Mouse (Mus musculus): Measurements from ENCODE around the gene Usp19.

Usp19 gene

DNA sequence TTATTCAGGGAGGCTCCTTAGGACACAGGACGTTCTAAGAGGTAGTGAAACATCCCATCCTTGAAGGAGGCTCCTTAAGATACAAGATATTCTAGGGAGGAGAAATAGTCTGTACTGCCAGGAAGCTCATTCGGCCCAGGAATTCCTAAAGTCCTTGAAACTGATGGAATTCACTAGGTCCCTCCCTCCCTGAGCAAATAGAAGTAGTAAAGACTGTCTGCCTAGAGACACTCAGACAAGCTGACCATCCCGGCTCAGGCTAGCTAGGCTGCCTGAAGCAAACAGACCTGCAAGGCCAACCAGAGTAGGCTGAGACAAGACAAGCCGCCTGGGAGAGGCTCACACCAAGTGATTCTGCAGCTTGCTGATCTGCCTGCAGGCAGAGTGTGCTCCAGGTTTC is 20.6 kb upstream of the Usp19 start:
- DNase-seq: no peak

DNA sequence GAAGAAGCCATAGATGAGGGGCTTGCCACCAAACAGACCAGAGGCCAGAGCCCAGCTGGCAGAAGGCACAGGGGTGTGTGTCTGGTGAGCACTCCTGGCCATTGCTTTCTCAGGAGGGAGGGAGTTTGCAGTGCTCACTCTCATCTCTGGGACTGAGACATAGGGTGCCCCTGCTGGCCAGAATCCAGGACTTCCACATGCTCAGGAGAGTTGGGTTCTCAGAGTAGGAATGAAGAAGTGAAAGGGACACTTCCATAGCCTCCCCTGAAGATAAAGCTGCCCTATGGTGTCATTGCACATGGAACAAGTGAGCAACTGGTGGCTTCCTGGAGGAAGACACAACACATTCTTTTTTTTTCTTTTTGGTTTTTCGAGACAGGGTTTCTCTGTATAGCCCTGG is 15.9 kb upstream of the Usp19 start:
- DNase-seq: no peak

DNA sequence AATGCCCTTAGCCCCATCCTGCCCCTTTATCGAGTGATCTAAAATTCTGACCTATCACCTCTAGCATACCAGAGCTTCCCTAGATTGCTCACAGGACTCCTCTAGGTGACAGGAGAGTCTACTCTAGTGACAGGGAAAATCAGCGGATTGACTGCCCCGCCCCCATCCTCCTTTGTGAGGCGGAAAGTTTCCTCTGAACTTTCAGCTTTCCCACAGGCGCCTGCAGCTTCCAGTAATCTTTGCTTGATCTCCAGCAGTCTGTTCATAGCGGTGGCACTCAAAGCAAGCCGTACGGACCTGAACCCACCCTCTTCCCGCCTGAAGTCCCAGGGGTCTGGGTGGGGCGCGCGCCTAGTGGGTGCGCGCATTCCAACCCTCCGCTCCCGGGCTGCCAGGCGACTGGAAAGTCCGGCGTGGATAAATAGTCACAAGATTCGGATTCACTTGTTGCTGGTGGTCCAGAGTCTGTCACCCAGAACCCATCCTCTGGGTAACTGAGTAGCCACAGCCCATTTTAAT is 11.7 kb upstream of the Usp19 start:
- DNase-seq: no peak

DNA sequence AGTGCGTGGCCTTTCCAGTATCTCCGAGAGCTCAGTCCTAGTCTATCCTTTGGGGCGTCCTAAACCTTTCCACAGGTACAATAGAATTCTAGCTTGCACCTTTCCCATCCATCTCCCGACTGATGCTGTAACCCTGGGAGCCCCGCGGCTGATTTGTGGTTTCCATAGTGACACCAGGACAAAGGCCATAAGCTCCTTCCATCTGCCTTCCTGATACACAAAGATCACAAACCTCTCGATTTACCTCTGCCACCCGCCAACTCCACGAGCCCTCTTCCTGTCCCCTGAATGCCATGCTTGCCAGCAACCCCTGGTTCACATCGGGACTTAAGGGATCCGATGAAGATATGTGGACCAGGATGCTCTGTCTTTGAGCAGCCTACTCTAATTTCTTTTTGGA is 11.2 kb upstream of the Usp19 start:
- DNase-seq: no peak

DNA sequence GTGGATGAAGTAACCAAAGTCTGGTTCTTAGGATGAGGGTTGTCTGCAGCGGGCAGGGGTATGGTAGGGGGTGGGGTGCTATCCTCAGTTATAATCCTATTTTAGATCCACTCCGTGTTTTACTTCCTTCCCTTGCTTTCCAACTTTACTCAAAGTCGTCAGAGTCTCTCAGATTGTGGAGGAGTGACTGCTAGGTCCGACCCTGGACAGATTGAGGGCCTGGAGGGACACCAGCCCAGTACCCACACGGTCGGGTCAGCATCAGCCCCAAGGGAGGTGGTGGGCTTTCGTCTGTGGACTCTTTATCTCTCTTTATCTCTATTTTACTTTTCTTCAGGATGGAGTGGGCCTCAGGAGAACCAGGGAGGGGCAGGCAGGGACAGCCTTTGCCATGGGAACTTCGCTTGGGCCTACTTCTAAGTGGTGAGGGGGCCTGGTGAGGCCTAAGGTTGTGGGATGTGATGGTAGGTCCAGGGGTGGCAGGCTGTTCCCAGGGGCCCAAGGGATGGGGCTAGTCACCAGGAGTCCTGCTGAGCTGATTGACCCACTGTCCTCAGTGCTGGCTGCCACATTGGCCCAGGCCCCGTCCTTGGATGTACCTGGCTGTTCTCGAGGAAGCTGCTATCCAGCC is 10.6 kb upstream of the Usp19 start, which contains the start of gene Lamb2:
Lamb2 (plus strand) TSS at position 16 of the 631 bp plus-strand sequence.
- no peak for DNase-seq

DNA sequence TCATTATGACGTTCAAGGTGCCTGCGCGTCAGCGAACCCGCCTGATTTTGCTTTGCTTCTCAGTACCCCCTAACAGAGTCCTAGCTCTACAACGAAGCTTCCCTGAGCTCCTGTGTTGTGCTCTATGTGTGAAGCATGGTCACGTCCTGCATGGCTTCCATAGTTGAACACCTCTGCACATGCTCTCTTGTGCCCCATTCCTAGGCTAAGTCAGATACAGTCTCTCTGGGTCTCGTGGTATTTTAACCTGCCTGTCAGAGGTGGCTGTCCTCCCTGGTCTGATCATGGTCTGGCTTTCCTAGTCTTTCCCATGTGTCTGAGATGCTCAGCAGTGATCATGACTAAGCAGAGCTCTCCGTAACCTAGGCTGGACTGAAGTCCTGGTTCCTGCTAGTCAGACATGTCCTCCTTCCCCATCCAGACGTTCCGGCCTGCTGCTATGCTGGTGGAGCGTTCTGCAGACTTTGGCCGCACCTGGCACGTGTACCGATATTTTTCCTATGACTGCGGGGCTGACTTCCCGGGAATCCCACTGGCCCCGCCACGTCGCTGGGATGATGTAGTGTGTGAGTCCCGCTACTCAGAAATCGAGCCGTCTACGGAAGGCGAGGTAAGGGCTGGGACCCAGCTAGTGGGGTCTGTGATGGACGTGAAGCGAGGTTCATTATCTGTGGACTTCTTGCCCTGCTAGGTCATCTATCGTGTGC is 9.4 kb upstream of the Usp19 start:
- no peak for DNase-seq

DNA sequence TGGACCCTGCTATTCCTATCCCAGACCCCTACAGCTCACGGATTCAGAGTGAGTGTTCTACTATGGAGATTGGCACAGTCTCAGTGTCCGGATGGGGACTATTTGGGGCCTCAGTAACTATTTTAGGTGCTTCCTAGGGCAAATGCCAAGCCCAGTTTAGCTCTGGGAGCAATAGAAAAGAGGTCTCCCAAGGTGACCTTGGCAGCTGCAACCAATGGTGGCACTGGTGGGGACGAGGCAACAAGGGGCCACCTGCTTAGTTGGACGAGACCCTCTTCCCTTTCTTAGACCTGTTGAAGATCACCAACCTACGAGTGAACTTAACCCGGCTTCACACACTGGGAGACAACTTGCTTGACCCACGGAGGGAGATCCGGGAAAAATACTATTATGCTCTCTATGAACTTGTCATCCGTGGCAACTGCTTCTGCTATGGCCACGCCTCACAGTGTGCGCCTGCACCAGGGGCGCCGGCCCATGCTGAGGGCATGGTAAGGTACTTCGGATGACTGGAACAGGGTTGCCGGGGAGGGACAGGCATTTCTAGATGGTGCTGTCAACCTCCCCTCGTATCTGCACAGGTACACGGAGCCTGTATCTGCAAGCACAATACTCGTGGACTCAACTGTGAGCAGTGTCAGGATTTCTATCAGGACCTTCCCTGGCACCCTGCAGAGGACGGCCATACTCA is 8.7 kb upstream of the Usp19 start:
- no peak for DNase-seq

DNA sequence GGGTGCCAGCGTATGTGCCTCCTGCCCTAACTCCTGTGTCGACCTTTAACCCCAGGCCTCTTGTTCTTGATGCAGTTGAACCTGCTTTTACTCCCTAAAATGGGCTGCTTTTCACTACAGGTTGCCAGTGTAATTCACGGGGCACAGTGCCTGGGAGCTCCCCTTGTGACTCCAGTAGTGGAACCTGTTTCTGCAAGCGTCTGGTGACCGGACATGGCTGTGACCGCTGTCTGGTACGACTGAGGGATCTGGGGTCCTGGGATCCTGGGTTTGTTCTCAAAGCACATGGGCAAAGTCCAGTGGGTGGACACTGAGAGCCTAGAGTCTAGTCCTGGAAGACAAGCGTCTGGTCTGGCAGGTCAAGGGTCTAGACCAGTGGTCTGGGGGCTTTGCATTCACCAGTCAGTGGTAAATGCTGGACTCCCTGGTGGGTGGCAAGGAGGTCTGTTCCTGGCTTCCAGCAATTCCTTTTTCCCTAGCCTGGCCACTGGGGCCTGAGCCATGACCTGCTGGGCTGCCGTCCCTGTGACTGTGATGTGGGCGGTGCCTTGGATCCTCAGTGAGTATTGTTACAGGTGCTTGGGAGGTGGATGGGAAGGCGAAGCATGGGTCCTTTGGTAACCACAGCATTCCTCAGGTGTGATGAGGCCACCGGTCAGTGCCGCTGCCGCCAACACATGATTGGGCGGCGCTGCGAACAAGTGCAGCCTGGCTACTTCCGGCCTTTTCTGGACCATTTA is 7.2 kb upstream of the Usp19 start:
- DNase-seq: no peak

DNA sequence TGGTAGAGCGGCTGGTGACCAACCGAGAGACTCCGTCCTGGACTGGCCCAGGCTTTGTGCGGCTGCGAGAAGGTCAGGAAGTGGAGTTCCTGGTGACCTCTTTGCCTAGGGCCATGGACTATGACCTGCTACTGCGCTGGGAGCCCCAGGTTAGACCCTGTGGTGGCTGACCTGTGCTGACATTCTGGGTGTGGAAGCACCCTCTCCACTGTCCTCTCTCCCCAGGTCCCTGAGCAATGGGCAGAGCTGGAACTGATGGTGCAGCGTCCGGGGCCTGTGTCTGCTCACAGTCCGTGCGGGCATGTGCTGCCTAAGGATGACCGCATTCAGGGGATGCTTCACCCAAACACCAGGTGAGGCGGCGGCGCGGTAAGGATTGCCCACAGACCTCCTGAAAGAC is 6.4 kb upstream of the Usp19 start:
- no peak for DNase-seq

DNA sequence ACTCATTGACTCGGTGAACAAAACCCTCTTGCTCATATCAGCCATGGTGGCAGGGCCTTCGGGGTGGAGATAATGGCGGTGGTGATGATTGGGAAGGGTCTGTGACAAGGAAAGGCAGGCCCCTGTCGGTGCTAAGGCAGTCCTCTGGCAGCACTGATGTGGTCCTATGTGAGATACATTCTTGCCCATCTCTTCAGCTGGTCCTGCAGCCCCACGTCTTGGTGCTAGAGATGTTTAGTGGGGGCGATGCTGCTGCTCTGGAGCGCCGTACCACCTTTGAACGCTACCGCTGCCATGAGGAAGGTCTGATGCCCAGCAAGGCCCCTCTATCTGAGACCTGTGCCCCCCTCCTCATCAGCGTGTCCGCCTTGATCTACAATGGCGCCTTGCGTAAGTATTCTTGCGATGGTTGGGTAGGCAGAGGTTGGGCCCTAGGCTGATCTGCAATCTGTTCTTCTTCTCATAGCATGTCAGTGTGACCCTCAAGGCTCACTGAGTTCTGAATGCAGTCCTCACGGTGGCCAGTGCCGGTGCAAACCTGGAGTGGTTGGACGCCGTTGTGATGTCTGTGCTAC is 5.0 kb upstream of the Usp19 start:
- no peak for DNase-seq

DNA sequence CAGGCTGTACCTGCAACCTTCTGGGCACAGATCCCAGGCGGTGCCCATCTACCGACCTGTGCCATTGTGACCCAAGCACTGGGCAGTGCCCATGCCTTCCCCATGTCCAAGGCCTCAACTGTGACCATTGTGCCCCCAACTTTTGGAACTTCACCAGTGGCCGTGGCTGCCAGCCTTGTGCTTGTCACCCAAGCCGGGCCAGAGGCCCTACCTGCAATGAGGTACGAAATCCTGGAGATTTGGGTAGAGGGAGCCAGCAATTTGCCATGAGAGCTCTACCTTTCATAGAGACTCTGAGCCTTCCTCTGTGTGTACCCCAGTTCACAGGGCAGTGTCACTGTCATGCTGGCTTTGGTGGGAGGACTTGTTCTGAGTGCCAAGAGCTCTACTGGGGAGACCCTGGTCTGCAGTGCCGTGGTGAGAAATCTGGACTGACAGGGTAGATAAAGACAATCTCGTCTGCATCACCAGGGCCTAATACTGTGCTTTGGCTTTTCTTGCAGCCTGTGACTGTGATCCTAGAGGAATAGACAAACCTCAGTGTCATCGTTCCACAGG is 3.4 kb upstream of the Usp19 start:
- no peak for DNase-seq

DNA sequence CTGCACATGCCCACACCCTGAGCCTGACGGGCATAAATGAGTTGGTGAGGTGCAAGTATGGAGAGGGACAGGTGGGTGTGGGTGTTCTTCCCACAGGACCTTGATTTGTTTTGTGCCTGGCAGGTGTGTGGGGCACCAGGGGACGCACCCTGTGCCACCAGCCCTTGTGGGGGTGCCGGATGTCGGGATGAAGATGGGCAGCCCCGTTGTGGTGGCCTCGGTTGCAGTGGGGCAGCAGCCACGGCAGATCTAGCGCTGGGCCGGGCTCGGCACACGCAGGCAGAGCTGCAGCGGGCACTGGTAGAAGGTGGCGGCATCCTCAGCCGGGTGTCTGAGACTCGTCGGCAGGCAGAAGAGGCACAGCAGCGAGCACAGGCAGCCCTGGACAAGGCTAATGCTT is 2.0 kb upstream of the Usp19 start:
- DNase-seq: no peak

DNA sequence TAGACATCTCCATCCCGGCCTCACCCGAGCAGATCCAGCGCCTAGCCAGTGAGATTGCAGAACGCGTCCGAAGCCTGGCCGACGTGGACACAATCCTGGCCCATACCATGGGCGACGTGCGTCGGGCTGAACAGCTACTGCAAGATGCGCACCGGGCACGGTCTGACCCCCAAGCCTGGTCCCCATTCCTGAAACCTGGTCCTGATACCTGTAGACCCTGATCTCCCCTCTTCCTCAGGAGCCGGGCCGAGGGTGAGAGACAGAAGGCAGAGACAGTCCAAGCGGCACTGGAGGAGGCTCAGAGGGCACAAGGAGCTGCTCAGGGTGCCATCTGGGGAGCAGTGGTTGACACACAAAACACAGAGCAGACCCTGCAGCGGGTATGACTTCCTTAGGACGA is 1.2 kb upstream of the Usp19 start:
- DNase-seq: no peak

DNA sequence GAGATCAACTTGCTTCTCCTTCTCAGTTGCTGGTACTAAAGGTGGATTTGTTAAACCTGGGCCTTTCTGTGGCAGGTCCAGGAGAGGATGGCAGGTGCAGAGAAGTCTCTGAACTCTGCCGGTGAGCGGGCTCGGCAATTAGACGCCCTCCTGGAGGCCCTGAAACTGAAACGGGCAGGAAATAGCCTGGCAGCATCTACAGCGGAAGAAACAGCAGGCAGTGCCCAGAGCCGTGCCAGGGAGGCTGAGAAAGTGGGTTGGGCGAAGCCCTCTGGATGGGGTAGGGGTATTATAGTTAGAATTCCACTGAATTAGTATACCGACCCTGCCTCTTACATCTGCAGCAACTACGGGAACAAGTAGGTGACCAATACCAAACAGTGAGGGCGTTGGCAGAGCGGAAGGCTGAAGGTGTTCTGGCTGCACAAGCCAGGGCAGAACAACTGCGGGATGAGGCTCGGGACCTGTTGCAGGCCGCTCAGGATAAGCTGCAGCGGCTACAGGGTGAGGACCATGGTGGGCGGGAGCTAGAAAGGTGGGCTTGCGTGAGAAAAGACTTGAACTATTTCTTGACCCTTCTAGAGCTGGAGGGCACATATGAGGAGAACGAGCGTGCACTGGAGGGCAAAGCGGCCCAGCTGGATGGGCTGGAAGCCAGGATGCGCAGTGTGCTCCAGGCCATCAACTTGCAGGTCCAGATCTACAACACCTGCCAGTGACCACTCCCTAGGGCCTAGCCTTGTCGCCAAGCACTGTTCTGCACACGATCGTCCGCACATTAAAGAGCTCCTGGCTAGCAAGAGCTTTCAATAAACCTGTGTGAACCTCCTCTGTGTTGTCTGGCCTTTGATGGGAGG is 472 bp upstream of the Usp19 start:
- no peak for DNase-seq

DNA sequence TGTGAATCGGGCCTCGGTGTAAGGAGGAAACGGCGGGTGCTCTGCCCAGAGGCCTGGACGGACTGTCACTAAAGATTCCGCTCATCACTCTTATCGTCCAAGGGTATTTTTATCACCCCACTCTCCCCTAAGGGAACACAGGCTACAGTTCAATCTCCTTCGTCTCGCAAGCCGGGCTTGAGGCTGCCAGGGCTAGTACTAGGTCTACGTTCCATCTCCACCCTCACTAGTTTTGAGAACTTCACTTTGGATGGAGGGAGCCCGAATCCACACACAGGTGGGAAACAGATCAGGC is 831 bp downstream of the Usp19 start:
- no peak for DNase-seq

DNA sequence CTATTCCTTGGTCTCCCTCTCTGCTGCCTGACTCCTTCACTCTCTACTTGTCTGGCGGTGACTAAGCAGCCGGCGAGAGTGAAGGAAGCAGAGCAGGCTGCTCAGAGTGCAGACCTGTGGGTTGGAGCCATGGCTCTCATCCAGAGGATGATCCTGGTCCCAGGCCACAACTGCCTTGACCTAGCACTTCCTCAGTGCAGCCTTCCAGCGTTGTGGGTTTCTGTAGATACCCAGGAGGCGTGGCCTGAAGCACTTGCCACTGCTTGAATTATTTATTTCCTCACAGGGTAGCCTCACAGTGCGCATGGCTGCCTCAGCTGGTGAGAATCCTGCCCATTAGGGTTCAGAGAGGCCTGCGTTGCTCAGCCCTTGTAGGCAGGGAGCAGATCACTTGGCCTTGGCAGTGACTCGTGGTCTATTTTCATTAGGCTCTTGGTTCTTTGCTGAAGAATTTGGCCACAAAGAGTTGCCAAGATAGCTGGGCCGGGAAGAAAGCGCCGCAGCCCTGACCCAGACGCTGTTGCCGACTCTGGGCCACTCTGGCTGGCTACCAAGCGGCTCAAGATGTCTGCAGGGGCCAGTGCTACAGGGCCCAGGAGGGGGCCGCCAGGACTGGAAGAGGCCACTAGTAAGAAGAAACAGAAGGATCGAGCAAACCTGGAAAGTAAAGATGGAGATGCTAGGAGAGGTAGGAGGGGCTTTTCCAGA is 1.8 kb downstream of the Usp19 start:
- DNase-seq: no peak

DNA sequence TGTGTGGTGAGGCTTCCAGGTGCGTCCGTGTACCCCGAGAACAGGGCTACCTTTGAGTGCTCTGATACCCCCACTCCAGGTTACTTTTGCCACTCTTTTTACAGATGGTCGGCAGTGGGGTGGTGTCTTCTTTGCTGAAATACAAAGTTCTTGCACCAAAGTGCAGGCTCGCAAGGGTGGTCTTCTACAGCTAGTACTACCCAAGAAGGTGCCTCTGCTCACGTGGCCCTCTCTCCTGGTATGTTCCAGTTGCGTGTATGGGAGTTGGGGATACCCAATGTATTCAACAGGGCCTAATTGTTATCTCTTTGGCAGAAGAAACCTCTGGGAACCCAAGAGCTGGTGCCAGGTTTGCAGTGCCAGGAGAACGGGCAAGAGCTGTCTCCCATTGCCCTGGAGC is 2.8 kb downstream of the Usp19 start:
- no peak for DNase-seq

DNA sequence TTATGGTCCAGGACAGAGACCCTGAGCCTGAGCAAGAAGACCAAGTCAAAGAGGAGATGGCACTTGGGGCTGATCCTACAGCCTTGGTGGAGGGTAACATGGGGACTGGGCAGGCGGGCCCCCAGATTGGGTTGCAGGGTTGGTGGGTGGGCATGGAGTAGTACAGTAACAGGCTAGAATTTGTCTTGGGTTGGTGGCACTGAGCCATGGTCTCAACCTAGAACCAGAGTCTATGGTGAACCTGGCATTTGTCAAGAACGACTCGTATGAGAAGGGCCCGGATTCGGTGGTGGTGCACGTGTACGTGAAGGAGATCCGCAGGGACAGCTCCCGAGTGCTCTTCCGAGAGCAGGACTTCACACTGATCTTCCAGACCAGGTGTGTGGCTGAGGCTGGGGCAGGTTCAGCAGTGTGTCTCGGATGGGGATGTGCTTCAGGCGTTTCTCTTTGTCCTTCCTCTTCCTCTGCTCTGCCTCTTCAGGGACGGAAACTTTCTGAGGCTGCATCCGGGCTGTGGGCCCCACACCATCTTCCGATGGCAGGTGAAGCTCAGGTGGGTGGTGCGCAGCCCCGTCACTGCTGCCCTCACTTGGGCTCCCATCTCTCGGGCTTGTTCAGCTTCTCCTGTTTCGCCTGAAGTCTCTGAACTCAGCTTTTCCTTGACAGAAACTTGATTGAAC is 3.9 kb downstream of the Usp19 start:
- DNase-seq: no peak

DNA sequence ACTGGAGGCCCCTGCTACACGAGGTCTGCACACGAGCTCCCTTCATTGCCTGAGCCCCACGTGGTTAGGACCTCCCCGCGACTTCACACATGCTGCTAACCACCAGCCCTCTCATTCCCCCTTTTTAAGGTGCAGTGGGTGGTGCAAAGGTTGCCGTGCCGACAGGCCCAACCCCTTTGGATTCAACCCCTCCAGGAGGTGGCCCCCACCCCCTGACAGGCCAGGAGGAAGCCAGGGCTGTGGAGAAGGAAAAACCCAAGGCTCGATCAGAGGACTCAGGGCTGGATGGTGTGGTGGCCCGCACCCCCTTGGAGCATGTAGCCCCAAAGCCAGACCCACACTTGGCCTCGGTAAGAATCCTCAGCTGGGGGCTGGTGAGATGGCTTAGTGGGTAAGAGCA is 4.5 kb downstream of the Usp19 start:
- no peak for DNase-seq

DNA sequence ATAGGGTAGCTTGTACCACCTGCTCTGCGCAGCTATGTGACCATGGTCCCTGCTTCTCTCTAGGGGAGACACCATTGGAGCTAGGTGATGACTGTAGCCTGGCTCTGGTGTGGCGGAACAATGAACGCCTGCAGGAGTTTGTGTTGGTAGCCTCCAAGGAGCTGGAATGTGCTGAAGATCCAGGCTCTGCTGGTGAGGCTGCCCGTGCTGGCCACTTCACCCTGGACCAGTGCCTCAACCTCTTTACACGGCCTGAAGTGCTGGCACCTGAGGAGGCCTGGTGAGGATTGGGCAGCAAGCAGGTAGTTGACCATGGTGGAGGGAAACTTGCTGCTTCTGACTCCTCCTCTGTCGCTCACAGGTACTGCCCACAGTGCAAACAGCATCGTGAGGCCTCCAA is 8.8 kb downstream of the Usp19 start:
- DNase-seq: no peak

DNA sequence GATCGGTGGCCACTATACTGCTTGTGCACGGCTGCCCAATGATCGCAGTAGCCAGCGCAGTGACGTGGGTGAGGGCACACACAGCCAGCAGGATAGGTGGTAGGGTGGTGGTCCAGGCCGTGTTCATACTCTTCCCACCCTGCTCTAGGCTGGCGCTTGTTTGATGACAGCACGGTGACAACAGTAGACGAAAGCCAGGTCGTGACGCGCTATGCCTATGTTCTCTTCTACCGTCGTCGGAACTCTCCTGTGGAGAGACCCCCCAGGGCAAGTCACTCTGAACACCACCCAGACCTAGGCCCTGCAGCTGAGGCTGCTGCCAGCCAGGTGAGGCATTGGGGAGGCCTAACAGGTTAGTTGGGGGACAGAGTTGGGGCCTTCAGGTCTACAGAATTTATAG is 9.5 kb downstream of the Usp19 start:
- no peak for DNase-seq

All from cerebellum, adult 18-20 months (tissue).